Mouse (Mus musculus) kidney, embryonic 15.5 days (tissue): Measurements from ENCODE around the gene Tshz2. TPM values are rescaled to one million over a fixed set of nuclear protein-coding genes. Genes with fewer than 3 reads are reported as not detected.
A peak's percentile ranks its signal among the peaks of the same experiment; 100 is the strongest.
"Not testable (repeated sequence)": the region's sequence is repeated elsewhere in the genome, so short reads cannot be mapped to it uniquely, and the experiment has no call there.

Source experiments
- ATAC-seq: fragments of 200-750 bp; cut with Nextera tagmentation; replicated peaks from 2 replicates; pipeline ENCODE4 v1.8.0; 2017; ENCODE audit warnings: moderate TSS enrichment; ENCODE audit not compliant: low FRiP score
- H3K27ac ChIP-seq: fragments of 300-500 bp; sonication (generic); 2 replicates; pipeline ENCODE4 v1.5.1; 2015; ENCODE audit warnings: mild to moderate bottlenecking, inconsistent platforms
- H3K27me3 ChIP-seq: fragments of 300-500 bp; sonication (generic); 2 replicates; pipeline ENCODE4 v1.6.1; 2015; ENCODE audit warnings: inconsistent platforms
- H3K36me3 ChIP-seq: fragments of 300-500 bp; sonication (generic); 2 replicates; pipeline ENCODE4 v1.6.1; 2015; ENCODE audit warnings: inconsistent platforms
- H3K4me1 ChIP-seq: fragments of 300-500 bp; sonication (generic); 2 replicates; pipeline ENCODE4 v1.6.1; 2015; ENCODE audit warnings: inconsistent platforms
- H3K4me2 ChIP-seq: fragments of 300-500 bp; sonication (generic); 2 replicates; pipeline ENCODE4 v1.6.1; 2015; ENCODE audit warnings: moderate library complexity, mild to moderate bottlenecking, inconsistent platforms
- H3K4me3 ChIP-seq: fragments of 300-500 bp; sonication (generic); replicated peaks from 2 replicates; pipeline ENCODE4 v1.5.1; 2015; ENCODE audit warnings: mild to moderate bottlenecking, inconsistent platforms
- H3K9ac ChIP-seq: fragments of 300-500 bp; sonication (generic); 2 replicates; pipeline ENCODE4 v1.6.1; 2015; ENCODE audit warnings: mild to moderate bottlenecking, inconsistent platforms
- H3K9me3 ChIP-seq: fragments of 300-500 bp; sonication (generic); replicated peaks from 2 replicates; pipeline ENCODE4 v1.6.1; 2016; ENCODE audit warnings: inconsistent platforms
- WGBS: fragments of 180-500 bp; shearing (Covaris S2); methylation state at CpG from one replicate; pipeline ENCODE4 v1.1.7; 2015; ENCODE audit warnings: mixed read lengths; 5-methylcytosine and 5-hydroxymethylcytosine counted together
- polyA plus RNA-seq: library from polyadenylated mRNA; unstranded; fragments of >200 nt; fragmentation: Nextera tagmentation; extraction: Ambion mirVana; gene quantifications from 2 replicates; pipeline ENCODE4 v1.2.1, GENCODE M21; 2015

The Tshz2 gene
- 14.5 and 17.8 TPM in 2 replicates for polyA plus RNA-seq

DNA sequence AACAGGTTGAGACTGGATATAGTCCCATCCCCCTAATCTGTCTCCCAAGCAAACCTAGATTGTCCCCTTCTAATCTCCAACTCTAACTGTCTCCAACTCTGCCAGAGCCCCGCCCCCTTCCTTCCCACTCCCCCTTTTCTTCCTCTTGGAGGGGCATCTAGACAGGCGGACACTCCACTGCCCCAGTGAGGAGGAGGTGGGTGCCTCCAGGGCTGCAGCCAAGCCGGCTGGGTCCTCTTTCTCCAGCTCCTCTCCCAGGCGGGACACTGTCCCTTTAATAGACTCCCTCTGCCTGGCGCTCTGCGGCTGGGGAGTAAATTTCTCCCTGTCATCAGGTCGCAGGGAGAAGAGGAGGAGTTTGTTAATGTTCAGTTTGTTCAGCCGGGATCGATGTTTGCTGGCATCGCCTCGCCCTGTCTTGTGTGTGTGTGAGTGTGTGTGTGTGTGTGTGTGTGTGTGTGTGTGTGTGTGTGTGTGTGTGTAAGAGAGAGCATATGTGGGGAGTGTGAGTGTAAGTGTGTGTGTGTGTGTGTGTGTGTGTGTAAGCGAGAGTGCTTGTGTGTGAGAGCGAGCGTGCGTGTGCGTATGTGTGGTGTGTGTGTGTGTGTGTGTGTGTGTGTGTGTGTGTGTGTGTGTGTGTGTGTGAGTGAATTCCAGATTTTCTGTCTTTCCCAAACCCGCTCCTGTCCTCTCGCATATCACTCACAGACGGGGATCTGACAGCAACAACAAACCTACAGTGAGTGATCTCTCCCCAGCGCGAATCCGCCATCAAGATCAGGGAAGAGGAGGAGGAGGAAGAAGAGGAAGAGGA, at the start of gene Tshz2:
Tshz2 (plus strand) TSS at position 676 of the 814 bp plus-strand sequence.
- Histone ChIP-seq H3K27me3 (no peaks in the 10 kb centered on the region), H3K4me3 (peak within 1 kb of the TSS; percentile 79), H3K9me3 (no peaks in the 10 kb centered on the region), H3K4me1 (peaks cover 48% of the 10 kb centered on the region), H3K4me2 (peak within 1 kb of the TSS; percentile 87), H3K27ac (peak within 1 kb of the TSS; percentile 94), H3K9ac (peak within 1 kb of the TSS; percentile 88), H3K36me3 (no peaks in the 10 kb centered on the region)
- under 1% methylated on average over 21 of the region's 22 CpGs for whole genome bisulfite sequencing
- peak; percentile 92 for ATAC-seq

DNA sequence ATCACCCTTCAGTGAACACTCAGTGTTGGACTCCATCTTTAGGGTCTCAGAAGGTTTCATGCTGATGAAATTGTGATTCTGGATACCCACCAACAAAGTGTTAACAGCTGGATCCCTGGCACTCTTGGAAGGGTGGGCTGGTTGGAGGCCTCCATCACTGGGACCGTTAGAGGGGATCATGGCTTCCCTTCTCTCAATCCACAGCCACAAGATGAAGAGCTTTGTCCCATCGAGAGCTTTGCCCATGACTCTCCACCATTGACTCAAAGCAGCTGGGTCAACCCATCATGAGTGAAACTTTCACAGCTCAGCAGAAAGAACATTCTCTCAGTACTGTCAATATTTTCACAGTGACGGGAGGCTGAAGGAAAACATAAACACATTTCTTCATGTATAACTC, 49.3 kb upstream of the Tshz2 start:
- no peaks in the 10 kb centered on the region for H3K36me3 ChIP-seq
- H3K9me3 ChIP-seq, result no peaks in the 10 kb centered on the region
- 73% methylated on average over 3 of the region's 3 CpGs for WGBS
- no peak overlapping the region for H3K4me3 ChIP-seq
- H3K4me1 ChIP-seq, result peaks cover 20% of the 10 kb centered on the region
- ATAC-seq, result no peak
- no peak overlapping the region for H3K9ac ChIP-seq
- no peak overlapping the region for H3K4me2 ChIP-seq
- H3K27me3 ChIP-seq, result no peaks in the 10 kb centered on the region
- H3K27ac ChIP-seq, result no peak overlapping the region

DNA sequence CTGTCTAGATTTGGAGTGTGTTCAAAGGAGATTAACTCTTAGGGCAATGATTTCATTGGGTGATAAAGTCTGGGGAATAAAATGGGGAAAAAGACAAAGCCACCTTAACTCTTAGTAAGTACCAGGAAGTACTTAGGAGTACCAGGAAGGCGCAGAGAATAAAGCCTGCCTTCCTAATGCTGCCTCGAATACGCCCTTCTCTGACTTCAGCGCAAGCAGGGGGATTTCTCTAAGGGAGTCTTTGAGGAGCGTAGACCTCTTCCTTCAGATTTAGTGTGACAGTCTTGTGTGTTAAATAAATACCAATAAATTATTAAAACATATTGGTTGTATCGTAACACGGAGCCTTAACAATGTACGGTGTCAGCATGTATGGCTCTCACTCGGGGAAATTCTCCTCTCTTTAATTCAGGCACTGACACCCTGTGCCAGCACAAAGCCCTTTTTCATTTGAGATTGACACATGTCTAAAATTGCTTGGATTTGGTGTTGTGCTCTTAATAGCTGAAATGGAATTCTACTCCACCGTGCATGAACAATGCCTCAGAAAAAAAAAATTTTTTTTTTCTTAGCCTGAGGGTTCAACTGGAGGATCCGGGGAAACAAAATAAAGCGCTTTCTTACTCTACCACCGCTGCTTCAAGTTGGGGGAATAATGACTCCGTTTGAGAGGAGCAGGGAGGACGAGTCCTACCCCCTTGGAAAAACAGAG, 47.9 kb upstream of the Tshz2 start:
- no peak; the same call in 1 of the 2 replicates for ATAC-seq
- Histone ChIP-seq H3K36me3 (no peaks in the 10 kb centered on the region), H3K27ac (peak overlapping the region; percentile 60; the same call in 1 of the 2 replicates), H3K9me3 (no peaks in the 10 kb centered on the region), H3K27me3 (no peaks in the 10 kb centered on the region), H3K4me2 (peak overlapping the region; percentile 50), H3K4me1 (peaks cover 20% of the 10 kb centered on the region), H3K9ac (no peak overlapping the region), H3K4me3 (peak overlapping the region; percentile 8; the same call in 1 of the 2 replicates)
- WGBS, result 22% methylated on average over 15 of the region's 15 CpGs

DNA sequence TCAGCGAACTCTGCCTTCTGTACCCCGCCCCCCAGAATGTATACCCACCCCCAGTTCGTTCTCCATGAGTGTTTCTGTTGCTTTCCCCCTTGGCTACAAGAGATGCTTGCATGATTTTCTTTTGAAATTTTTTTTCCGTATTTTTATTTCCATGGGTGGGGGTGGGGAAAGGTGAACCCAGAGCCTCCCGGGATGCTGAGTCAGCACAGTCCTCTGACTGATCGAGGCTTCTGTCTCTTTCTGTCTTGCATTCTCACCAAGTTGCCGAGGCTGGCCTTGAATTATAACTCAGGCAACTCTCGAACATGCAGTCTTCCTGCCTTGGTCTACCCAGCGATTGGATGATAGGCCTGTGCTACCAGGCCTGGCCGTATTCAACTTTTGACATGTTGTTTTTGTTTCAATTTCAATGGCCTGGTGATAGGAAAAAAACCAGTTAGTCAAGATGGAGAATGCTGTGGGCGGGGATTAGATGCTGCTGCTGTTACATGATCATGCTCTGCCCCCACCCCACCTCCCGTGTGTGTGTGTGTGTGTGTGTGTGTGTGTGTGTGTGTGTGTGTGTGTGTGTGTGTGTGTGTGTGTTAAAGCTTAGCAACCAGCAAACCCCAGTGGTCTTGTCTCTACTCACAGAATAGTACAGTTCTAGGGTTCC, 47.1 kb upstream of the Tshz2 start:
- Histone ChIP-seq H3K4me2 (peak overlapping the region; percentile 50), H3K9ac (0 out of 2 replicates have a peak overlapping the region, but pooled peaks have one; percentile 7), H3K9me3 (no peaks in the 10 kb centered on the region), H3K4me3 (peak overlapping the region; percentile 8; the same call in 1 of the 2 replicates), H3K4me1 (peaks cover 23% of the 10 kb centered on the region), H3K27me3 (no peaks in the 10 kb centered on the region), H3K36me3 (no peaks in the 10 kb centered on the region), H3K27ac (peak overlapping the region; percentile 60; the same call in 1 of the 2 replicates)
- ATAC-seq, result no peak
- WGBS, result 49% methylated on average over 12 of the region's 12 CpGs

DNA sequence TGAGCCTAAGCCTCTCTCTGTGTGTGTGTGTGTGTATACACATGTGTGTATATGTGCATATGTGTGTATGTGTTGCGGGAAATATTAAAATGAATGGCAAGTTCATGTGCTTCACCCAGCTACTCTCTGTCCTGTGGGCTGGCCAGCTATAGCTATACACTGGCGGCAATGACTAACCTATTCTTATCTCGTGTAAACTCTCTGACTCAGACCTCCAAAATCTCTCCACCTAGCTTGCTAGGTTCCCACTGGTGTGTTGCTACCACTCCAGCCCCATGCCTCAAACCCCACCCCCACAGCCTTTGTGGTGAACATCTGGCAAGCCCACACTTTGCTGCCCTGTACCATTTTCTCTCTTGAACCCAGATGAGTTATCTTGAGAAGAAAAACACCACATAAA, 46.1 kb upstream of the Tshz2 start:
- H3K9ac ChIP-seq, result no peak overlapping the region
- peaks cover 23% of the 10 kb centered on the region for H3K4me1 ChIP-seq
- no peaks in the 10 kb centered on the region for H3K36me3 ChIP-seq
- no peak for ATAC-seq
- H3K4me3 ChIP-seq, result no peak overlapping the region
- H3K27me3 ChIP-seq, result no peaks in the 10 kb centered on the region
- no peaks in the 10 kb centered on the region for H3K9me3 ChIP-seq
- 80% methylated on average over 3 of the region's 3 CpGs for WGBS
- no peak overlapping the region for H3K4me2 ChIP-seq
- no peak overlapping the region for H3K27ac ChIP-seq

DNA sequence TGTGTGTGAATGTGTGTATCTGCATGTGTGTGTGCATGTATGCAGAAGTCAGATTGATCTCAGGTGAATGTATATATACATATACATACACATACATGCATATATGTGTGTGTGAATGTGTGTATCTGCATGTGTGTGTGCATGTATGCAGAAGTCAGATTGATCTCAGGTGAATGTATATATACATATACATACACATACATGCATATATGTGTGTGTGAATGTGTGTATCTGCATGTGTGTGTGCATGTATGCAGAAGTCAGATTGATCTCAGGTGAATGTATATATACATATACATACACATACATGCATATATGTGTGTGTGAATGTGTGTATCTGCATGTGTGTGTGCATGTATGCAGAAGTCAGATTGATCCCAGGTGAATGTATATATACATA, 45.2 kb upstream of the Tshz2 start, which contains the start of gene Gm11011:
Gm11011 (minus strand) TSS at position 101 of the 400 bp plus-strand sequence.
- not testable (repeated sequence) for H3K27me3 ChIP-seq, H3K36me3 ChIP-seq, ATAC-seq, H3K4me2 ChIP-seq, H3K9me3 ChIP-seq, H3K4me3 ChIP-seq, H3K27ac ChIP-seq, H3K9ac ChIP-seq
- peaks cover 23% of the 10 kb centered on the region for H3K4me1 ChIP-seq

DNA sequence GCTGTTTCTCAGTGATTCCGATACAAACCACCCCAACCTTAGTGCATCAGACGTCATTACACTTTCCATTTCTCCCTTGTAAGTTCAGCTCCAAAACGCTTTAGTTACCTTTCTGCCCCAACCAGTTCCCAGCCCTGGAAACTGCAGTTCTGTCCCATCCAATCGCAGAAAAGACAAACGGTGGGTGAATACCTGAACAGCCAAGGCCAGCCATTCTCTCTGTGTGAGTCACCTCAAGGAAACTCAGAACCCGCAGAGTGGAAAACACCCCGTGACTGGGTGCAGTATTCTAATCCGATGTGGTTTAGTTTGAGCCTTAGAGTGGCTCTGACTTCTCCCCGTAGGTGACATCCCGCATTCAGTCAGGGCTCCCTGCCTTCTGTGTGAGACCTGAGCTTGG, 43.1 kb upstream of the Tshz2 start:
- Histone ChIP-seq H3K9ac (no peak overlapping the region), H3K27me3 (no peaks in the 10 kb centered on the region), H3K27ac (no peak overlapping the region), H3K4me3 (no peak overlapping the region), H3K36me3 (no peaks in the 10 kb centered on the region), H3K4me1 (peaks cover 21% of the 10 kb centered on the region), H3K4me2 (no peak overlapping the region), H3K9me3 (no peaks in the 10 kb centered on the region)
- WGBS, result 92% methylated on average over 10 of the region's 10 CpGs
- ATAC-seq, result no peak

DNA sequence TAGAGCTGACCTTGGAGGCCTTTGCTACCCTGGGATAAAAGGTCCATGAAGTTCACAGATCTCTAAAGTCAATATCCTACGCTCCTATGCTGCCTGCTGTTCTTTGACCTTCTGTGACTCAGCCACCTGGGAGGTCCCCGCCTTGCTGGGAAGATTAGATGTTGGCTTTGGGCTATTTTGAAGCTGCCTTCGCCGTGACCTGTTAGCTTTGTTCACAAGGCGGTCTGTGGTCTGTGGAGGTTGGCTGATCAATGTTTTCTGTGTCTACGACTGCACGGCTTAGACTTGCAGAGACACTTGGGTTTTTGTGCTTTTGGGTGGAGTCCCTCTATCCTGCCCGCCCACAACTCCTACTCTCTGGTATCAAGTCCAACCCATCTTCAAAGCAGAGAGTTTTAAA, 42.4 kb upstream of the Tshz2 start:
- Histone ChIP-seq H3K36me3 (no peaks in the 10 kb centered on the region), H3K9ac (no peak overlapping the region), H3K4me1 (peaks cover 14% of the 10 kb centered on the region), H3K27me3 (no peaks in the 10 kb centered on the region), H3K9me3 (no peaks in the 10 kb centered on the region), H3K27ac (no peak overlapping the region), H3K4me2 (no peak overlapping the region), H3K4me3 (no peak overlapping the region)
- 74% methylated on average over 8 of the region's 8 CpGs for WGBS
- ATAC-seq, result no peak

DNA sequence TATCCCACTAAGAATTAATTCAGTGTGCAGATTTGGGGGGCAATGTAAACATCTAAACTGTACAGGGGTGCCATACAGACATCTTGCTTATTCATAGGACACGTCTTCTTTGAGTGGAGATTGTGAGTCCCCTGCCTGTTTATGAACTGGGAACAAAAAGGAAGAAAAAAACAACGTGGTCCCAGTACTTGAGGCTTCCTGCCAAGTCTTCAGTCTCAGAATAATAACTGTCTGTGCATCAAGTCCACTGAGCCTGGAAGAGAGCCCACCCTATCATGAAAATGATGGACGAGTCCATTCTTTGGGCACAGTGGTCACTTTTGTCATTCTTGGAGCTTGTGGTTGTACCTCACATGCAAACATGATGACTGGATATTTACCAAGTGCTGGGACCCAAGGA, 39.1 kb upstream of the Tshz2 start:
- no peak overlapping the region for H3K9ac ChIP-seq
- H3K4me3 ChIP-seq, result no peak overlapping the region
- H3K27me3 ChIP-seq, result no peaks in the 10 kb centered on the region
- H3K4me2 ChIP-seq, result no peak overlapping the region
- WGBS, result 65% methylated on average over 3 of the region's 3 CpGs
- H3K36me3 ChIP-seq, result no peaks in the 10 kb centered on the region
- no peaks in the 10 kb centered on the region for H3K9me3 ChIP-seq
- 0 out of 2 replicates have a peak, but pooled peaks cover 3% of the 10 kb centered on the region for H3K4me1 ChIP-seq
- no peak for ATAC-seq
- no peak overlapping the region for H3K27ac ChIP-seq

DNA sequence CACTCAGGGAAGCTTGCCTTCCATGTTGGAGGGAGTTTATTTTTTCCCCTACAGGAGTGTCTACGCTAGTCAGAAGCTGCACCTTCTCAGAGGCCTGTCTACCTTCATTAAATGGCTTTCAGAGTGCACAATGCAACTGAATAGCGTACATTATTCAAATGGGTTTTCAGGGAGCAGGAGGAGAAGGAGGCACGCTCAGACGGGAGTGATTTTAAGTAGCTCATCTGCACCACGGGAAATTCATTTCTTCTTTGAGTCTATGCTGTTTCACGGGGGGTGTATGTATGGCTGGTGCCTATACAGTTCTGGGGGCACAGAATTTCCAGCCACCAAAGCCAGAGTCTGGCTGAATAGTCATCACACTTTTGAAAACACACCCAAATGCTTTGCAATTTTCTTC, 35.5 kb upstream of the Tshz2 start:
- 86% methylated on average over 6 of the region's 6 CpGs for WGBS
- no peak for ATAC-seq

DNA sequence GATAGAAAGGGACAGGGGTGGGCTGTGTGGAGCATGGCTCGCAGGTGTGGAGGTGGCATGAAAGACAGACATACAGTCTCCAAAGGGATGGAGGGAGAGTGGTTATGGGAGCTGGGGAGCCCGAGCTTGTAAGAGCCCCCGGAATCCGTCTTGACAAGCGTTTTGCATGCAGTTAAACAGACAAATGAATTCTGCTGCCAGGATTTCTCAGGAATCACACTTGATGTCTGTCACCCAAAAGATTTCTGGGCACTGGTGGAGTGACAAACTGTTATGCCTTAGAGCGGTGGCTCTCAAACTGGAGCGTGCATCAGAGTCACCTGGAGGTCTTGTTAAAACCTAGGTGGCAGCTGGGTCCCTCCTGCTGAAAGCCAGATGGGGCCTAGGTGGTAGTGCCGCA, 34.8 kb upstream of the Tshz2 start:
- Histone ChIP-seq H3K36me3 (no peaks in the 10 kb centered on the region), H3K4me2 (no peak overlapping the region), H3K9me3 (no peaks in the 10 kb centered on the region), H3K9ac (no peak overlapping the region), H3K27ac (no peak overlapping the region), H3K4me3 (no peak overlapping the region), H3K4me1 (peaks cover 4% of the 10 kb centered on the region; the same call in 1 of the 2 replicates), H3K27me3 (0 out of 2 replicates have a peak, but pooled peaks cover 2% of the 10 kb centered on the region)
- WGBS, result 91% methylated on average over 8 of the region's 8 CpGs
- ATAC-seq, result no peak

More for the DNA sequence above, 35.5 kb upstream of the Tshz2 start:
- H3K4me3 ChIP-seq, result no peak overlapping the region
- H3K27me3 ChIP-seq, result 0 out of 2 replicates have a peak, but pooled peaks cover 2% of the 10 kb centered on the region
- H3K9ac ChIP-seq, result no peak overlapping the region
- no peak overlapping the region for H3K27ac ChIP-seq
- H3K9me3 ChIP-seq, result no peaks in the 10 kb centered on the region
- H3K36me3 ChIP-seq, result no peaks in the 10 kb centered on the region
- peaks cover 4% of the 10 kb centered on the region; the same call in 1 of the 2 replicates for H3K4me1 ChIP-seq
- H3K4me2 ChIP-seq, result no peak overlapping the region
